Mouse (Mus musculus) testis, adult 2 months (tissue): ENCODE results near the gene Saa2.

Source experiments
- CTCF ChIP-seq: fragments of 200-500 bp; IDR thresholded peaks from 2 replicates; pipeline ENCODE4 v1.5.1; 2012; ENCODE audit warnings: low read depth, mild to moderate bottlenecking, inconsistent platforms, low read length, moderate library complexity; ENCODE audit not compliant: control insufficient read depth, insufficient read depth, insufficient replicate concordance
- POLR2A ChIP-seq: fragments of 200-500 bp; IDR thresholded peaks from 2 replicates; pipeline ENCODE4 v1.6.1; 2012; ENCODE audit warnings: low read depth, mild to moderate bottlenecking, inconsistent platforms, low read length, moderate library complexity; ENCODE audit not compliant: control insufficient read depth

DNA sequence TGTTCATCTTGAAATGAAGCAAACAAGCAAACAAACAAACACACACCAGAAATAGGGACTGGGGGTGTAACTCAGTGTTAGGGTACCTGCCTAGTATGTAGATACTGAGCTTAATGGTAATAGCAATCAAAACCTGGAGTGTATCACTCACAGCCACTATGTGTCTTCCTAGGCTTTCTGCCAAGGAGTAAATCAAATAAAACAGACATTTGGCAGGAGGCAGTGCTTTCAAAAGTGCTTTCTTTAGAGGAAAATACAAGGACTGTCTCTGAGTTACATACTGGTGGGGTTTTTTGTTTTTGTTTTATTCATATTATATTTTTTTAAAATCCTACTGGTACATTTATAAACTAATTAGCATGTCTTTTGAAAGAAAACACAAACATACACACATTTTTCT is 15.8 kb downstream of the Saa2 start:
- no peak for TF ChIP-seq CTCF
- no peak for TF ChIP-seq POLR2A
